Mouse (Mus musculus): Measurements from ENCODE around the gene 1700016C15Rik.

DNA sequence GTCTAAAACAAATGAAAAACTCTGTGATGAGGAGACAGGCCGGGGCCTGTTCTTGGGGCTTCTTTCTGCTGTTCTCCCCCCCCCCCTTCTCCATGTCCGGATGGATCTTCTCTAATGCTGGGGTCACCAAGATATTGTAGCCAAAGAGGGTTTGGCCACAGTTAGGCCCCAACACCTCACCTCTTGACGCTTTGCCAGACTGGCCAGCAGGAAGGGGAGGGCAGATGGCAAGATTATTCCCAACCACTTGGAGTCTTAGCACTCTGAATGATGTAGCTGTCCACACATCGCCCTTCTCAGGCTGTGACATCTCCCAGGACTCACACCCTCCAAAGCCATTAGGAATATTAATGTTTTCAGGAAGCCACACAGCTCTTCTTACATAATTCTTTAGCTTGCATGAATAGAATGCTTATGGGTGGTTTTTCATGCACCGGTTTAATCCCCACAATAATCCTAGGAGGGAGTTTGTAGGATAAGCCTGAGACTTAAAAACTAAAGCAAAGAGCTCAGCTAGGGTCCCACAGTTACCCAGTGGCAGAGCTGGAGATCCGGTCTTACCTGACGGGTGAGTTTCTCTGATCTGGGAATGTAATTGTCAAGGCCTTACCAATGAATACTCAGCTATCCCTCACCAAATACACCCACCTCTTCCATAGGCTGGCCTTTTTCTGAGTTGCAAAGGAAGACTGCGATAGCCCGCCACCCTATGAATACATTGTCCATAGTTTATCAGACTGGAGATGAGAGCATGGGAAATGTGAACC lies 35.9 kb upstream of the 1700016C15Rik start:
- TF ChIP-seq POLR2A (IDR thresholded peaks at IDR 0.05; ENCODE audit: low read depth, low read length) (no peak), CTCF (IDR thresholded peaks at IDR 0.05; ENCODE audit: extremely low read depth, insufficient read length, insufficient replicate concordance, low read depth, low read length) (no peak)

Data from small intestine, adult 2 months (tissue).